Mouse (Mus musculus): Measurements from ENCODE around the gene Cyth1. TPM values are rescaled to one million over a fixed set of nuclear protein-coding genes. Genes with fewer than 3 reads are reported as not detected.

Cyth1 gene
- polyA plus RNA-seq, 1 experiment from 2014 or later = 12.4 TPM

GRCm38 (mm10) chr11:118263146-118263545, 14.8 kb upstream of the Cyth1 start:
- no peaks in the 10 kb centered on the region for H3K27me3 ChIP-seq (ENCODE audit: control insufficient read depth, insufficient read depth, low read length)
- ATAC-seq (ENCODE audit: low FRiP score, low TSS enrichment) = no peak
- 97% methylated on average over 5 of the region's 5 CpGs for WGBS
- peaks cover 99% of the 10 kb centered on the region for H3K36me3 ChIP-seq (ENCODE audit: control insufficient read depth, insufficient read depth, low read length)
- no peak overlapping the region for H3K27ac ChIP-seq (ENCODE audit: low read depth, low read length)
- H3K4me1 ChIP-seq (ENCODE audit: control insufficient read depth, insufficient read depth, low read length) = no peaks in the 10 kb centered on the region
- no peak overlapping the region for H3K4me3 ChIP-seq (ENCODE audit: low read length)
- no peaks in the 10 kb centered on the region for H3K9me3 ChIP-seq (ENCODE audit: control insufficient read depth, low read length)
- H3K9ac ChIP-seq (ENCODE audit: low read depth, low read length) = no peak overlapping the region
- H3K4me2 ChIP-seq (replicated peaks; ENCODE audit: low read depth, low read length) = no peak overlapping the region

GRCm38 (mm10) chr11:118260081-118260480, 11.7 kb upstream of the Cyth1 start:
- Histone ChIP-seq H3K4me3 (ENCODE audit: low read length) (no peak overlapping the region), H3K4me1 (ENCODE audit: control insufficient read depth, insufficient read depth, low read length) (no peaks in the 10 kb centered on the region), H3K27me3 (ENCODE audit: control insufficient read depth, insufficient read depth, low read length) (no peaks in the 10 kb centered on the region), H3K4me2 (replicated peaks; ENCODE audit: low read depth, low read length) (no peak overlapping the region), H3K27ac (ENCODE audit: low read depth, low read length) (no peak overlapping the region), H3K9me3 (ENCODE audit: control insufficient read depth, low read length) (no peaks in the 10 kb centered on the region), H3K9ac (ENCODE audit: low read depth, low read length) (no peak overlapping the region), H3K36me3 (ENCODE audit: control insufficient read depth, insufficient read depth, low read length) (peaks cover 89% of the 10 kb centered on the region)
- ATAC-seq (ENCODE audit: low FRiP score, low TSS enrichment) = no peak
- WGBS = 86% methylated on average over 8 of the region's 8 CpGs

GRCm38 (mm10) chr11:118259580-118259979, 11.2 kb upstream of the Cyth1 start:
- no peak overlapping the region for H3K27ac ChIP-seq (ENCODE audit: low read depth, low read length)
- H3K9ac ChIP-seq (ENCODE audit: low read depth, low read length) = no peak overlapping the region
- H3K36me3 ChIP-seq (ENCODE audit: control insufficient read depth, insufficient read depth, low read length) = peaks cover 84% of the 10 kb centered on the region
- H3K4me2 ChIP-seq (replicated peaks; ENCODE audit: low read depth, low read length) = no peak overlapping the region
- no peaks in the 10 kb centered on the region for H3K9me3 ChIP-seq (ENCODE audit: control insufficient read depth, low read length)
- H3K27me3 ChIP-seq (ENCODE audit: control insufficient read depth, insufficient read depth, low read length) = no peaks in the 10 kb centered on the region
- no peak overlapping the region for H3K4me3 ChIP-seq (ENCODE audit: low read length)
- H3K4me1 ChIP-seq (ENCODE audit: control insufficient read depth, insufficient read depth, low read length) = peaks cover 5% of the 10 kb centered on the region; the same call in 1 of the 2 replicates
- no peak for ATAC-seq (ENCODE audit: low FRiP score, low TSS enrichment)
- WGBS = 97% methylated on average over 8 of the region's 8 CpGs

DNA sequence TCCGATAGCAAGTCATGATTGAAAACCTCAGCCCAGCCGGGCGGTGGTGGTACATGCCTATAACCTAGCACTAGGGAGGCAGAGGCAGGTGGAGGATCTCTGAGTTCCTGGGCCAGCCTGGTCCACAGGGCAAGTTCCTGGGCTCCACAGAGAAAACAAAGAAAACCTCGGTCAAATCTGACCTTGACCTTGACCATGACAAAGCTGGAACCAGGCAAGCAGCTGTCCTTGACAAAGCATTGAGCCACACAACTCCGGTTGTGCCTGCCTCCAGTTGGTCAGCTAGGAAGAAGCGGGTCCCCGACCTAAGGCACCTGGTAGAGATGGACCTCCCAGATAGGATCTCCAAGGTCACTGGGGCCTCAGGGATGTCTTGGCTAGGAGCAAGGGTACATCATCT, 8.0 kb upstream of the Cyth1 start:
- 88% methylated on average over 7 of the region's 7 CpGs for WGBS
- H3K4me1 ChIP-seq (ENCODE audit: control insufficient read depth, insufficient read depth, low read length) = peaks cover 13% of the 10 kb centered on the region
- no peak overlapping the region for H3K9ac ChIP-seq (ENCODE audit: low read depth, low read length)
- ATAC-seq (ENCODE audit: low FRiP score, low TSS enrichment) = no peak
- H3K27me3 ChIP-seq (ENCODE audit: control insufficient read depth, insufficient read depth, low read length) = no peaks in the 10 kb centered on the region
- H3K4me2 ChIP-seq (replicated peaks; ENCODE audit: low read depth, low read length) = no peak overlapping the region
- no peak overlapping the region for H3K27ac ChIP-seq (ENCODE audit: low read depth, low read length)
- peaks cover 52% of the 10 kb centered on the region for H3K36me3 ChIP-seq (ENCODE audit: control insufficient read depth, insufficient read depth, low read length)
- no peaks in the 10 kb centered on the region for H3K9me3 ChIP-seq (ENCODE audit: control insufficient read depth, low read length)
- H3K4me3 ChIP-seq (ENCODE audit: low read length) = no peak overlapping the region

DNA sequence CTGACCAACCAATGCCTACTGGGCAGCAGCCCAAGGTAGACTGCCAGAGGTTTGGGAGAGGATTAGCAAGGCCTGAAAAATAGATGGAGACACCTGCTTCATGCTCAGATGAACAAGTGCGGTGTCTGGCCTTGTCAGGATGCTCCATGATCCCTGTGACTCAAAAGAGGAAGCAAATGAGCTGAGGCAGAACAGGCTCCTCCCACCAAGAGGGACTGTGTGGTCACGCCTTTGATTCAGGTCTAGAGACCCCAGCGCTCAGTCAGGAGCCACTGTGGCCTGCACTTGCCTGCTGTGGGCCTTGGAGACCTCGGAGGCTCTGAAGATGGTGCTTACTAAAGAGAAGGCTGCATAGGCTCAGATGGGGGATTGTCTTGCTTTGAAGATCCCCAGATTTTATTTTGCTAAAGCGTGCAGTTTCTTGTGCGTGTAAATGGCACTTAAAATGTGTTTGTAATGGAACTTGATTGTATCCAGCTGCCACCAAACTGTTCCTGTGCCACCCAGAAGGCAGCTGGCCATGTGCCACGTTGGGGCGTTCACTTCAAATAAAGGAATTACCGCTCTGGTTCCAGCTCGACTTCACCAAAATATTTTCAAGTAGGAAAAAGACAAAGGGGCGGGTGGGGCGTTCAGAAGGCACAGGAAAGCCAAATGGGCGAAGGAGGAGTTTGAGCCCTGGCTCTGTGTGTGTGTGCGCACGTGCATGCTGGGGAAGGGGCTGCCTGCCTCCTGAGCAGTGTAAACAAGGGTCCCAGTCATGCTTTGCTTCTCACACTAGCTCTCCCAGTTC, 6.0 kb upstream of the Cyth1 start:
- no peaks in the 10 kb centered on the region for H3K27me3 ChIP-seq (ENCODE audit: control insufficient read depth, insufficient read depth, low read length)
- peaks cover 32% of the 10 kb centered on the region for H3K36me3 ChIP-seq (ENCODE audit: control insufficient read depth, insufficient read depth, low read length)
- H3K4me1 ChIP-seq (ENCODE audit: control insufficient read depth, insufficient read depth, low read length) = peaks cover 17% of the 10 kb centered on the region
- ATAC-seq (ENCODE audit: low FRiP score, low TSS enrichment) = peak; percentile 73
- no peaks in the 10 kb centered on the region for H3K9me3 ChIP-seq (ENCODE audit: control insufficient read depth, low read length)
- 28% methylated on average over 15 of the region's 15 CpGs for WGBS
- no peak overlapping the region for H3K4me3 ChIP-seq (ENCODE audit: low read length)
- peak overlapping the region; percentile 57 for H3K27ac ChIP-seq (ENCODE audit: low read depth, low read length)
- H3K4me2 ChIP-seq (replicated peaks; ENCODE audit: low read depth, low read length) = no peak overlapping the region
- no peak overlapping the region for H3K9ac ChIP-seq (ENCODE audit: low read depth, low read length)

- peaks cover 21% of the 10 kb centered on the region for H3K4me1 ChIP-seq (ENCODE audit: control insufficient read depth, insufficient read depth, low read length)
- H3K27ac ChIP-seq (ENCODE audit: low read depth, low read length) = peak overlapping the region; percentile 57; the same call in 1 of the 2 replicates
- no peaks in the 10 kb centered on the region for H3K9me3 ChIP-seq (ENCODE audit: control insufficient read depth, low read length)
- 83% methylated on average over 7 of the region's 7 CpGs for WGBS
- no peak overlapping the region for H3K4me2 ChIP-seq (replicated peaks; ENCODE audit: low read depth, low read length)
- peaks cover 25% of the 10 kb centered on the region for H3K36me3 ChIP-seq (ENCODE audit: control insufficient read depth, insufficient read depth, low read length)
- no peak for ATAC-seq (ENCODE audit: low FRiP score, low TSS enrichment)
- no peak overlapping the region for H3K9ac ChIP-seq (ENCODE audit: low read depth, low read length)
- H3K4me3 ChIP-seq (ENCODE audit: low read length) = no peak overlapping the region
- H3K27me3 ChIP-seq (ENCODE audit: control insufficient read depth, insufficient read depth, low read length) = no peaks in the 10 kb centered on the region
Measured at GRCm38 (mm10) chr11:118253447-118254158, 5.2 kb upstream of the Cyth1 start.

- 0% methylated on average over 5 of the region's 5 CpGs for WGBS
- peak; percentile 16 for ATAC-seq (ENCODE audit: low FRiP score, low TSS enrichment)
- Histone ChIP-seq H3K4me1 (ENCODE audit: control insufficient read depth, insufficient read depth, low read length) (peaks cover 19% of the 10 kb centered on the region), H3K9ac (ENCODE audit: low read depth, low read length) (peak overlapping the region; percentile 37; the same call in 1 of the 2 replicates), H3K9me3 (ENCODE audit: control insufficient read depth, low read length) (no peaks in the 10 kb centered on the region), H3K4me3 (ENCODE audit: low read length) (peak overlapping the region; percentile 28), H3K4me2 (replicated peaks; ENCODE audit: low read depth, low read length) (peak overlapping the region; percentile 46), H3K27me3 (ENCODE audit: control insufficient read depth, insufficient read depth, low read length) (no peaks in the 10 kb centered on the region), H3K36me3 (ENCODE audit: control insufficient read depth, insufficient read depth, low read length) (no peaks in the 10 kb centered on the region), H3K27ac (ENCODE audit: low read depth, low read length) (peak overlapping the region; percentile 84)
Measured at GRCm38 (mm10) chr11:118249012-118249383, 606 bp upstream of the Cyth1 start.

- Histone ChIP-seq H3K27me3 (ENCODE audit: control insufficient read depth, insufficient read depth, low read length) (no peaks in the 10 kb centered on the region), H3K27ac (ENCODE audit: low read depth, low read length) (peak overlapping the region; percentile 48; the same call in 1 of the 2 replicates), H3K4me2 (replicated peaks; ENCODE audit: low read depth, low read length) (peak overlapping the region; percentile 86), H3K4me1 (ENCODE audit: control insufficient read depth, insufficient read depth, low read length) (peaks cover 22% of the 10 kb centered on the region), H3K36me3 (ENCODE audit: control insufficient read depth, insufficient read depth, low read length) (no peaks in the 10 kb centered on the region), H3K9me3 (ENCODE audit: control insufficient read depth, low read length) (no peaks in the 10 kb centered on the region), H3K9ac (ENCODE audit: low read depth, low read length) (peak overlapping the region; percentile 90), H3K4me3 (ENCODE audit: low read length) (peak overlapping the region; percentile 86)
- 1% methylated on average over 43 of the region's 43 CpGs for WGBS
- ATAC-seq (ENCODE audit: low FRiP score, low TSS enrichment) = no peak
Measured at GRCm38 (mm10) chr11:118247359-118248095, 865 bp downstream of the Cyth1 start.
